Mouse (Mus musculus) limb, embryonic 14.5 days (tissue): ENCODE results near the gene Calml3. TPM values are rescaled to one million over a fixed set of nuclear protein-coding genes. Genes with fewer than 3 reads are reported as not detected.

Source experiments
- ATAC-seq: fragments of 200-750 bp; cut with Nextera tagmentation; 2 replicates; pipeline ENCODE4 v1.8.0; 2017; ENCODE audit warnings: low read depth, moderate number of reproducible peaks, moderate TSS enrichment; ENCODE audit not compliant: low FRiP score
- DNase-seq: peaks from one replicate; pipeline ENCODE4 v3.0.0-alpha.2; 2015; ENCODE audit warnings: low spot score
- H3K27ac ChIP-seq: fragments of 300-500 bp; sonication (generic); replicated peaks from 2 replicates; pipeline ENCODE4 v1.5.1; 2014; ENCODE audit warnings: low read depth, mild to moderate bottlenecking, low read length, moderate library complexity, mixed read lengths
- H3K27me3 ChIP-seq: fragments of 300-500 bp; sonication (generic); 2 replicates; pipeline ENCODE4 v1.6.1; 2014; ENCODE audit warnings: low read length, mixed read lengths; ENCODE audit not compliant: control insufficient read depth, insufficient read depth
- H3K36me3 ChIP-seq: fragments of 300-500 bp; sonication (generic); 2 replicates; pipeline ENCODE4 v1.6.1; 2014; ENCODE audit warnings: mild to moderate bottlenecking, low read length, moderate library complexity, mixed read lengths; ENCODE audit not compliant: control insufficient read depth, insufficient read depth
- H3K4me1 ChIP-seq: fragments of 300-500 bp; sonication (generic); 2 replicates; pipeline ENCODE4 v1.6.1; 2014; ENCODE audit warnings: antibody characterized with exemption, low read length, mixed read lengths; ENCODE audit not compliant: control insufficient read depth, insufficient read depth
- H3K4me2 ChIP-seq: fragments of 300-500 bp; sonication (generic); replicated peaks from 2 replicates; pipeline ENCODE4 v1.6.1; 2014; ENCODE audit warnings: low read depth, mild to moderate bottlenecking, low read length, moderate library complexity; ENCODE audit not compliant: severe bottlenecking
- H3K4me3 ChIP-seq: fragments of 300-500 bp; sonication (generic); replicated peaks from 2 replicates; pipeline ENCODE4 v1.5.1; 2014; ENCODE audit warnings: low read length
- H3K9ac ChIP-seq: fragments of 300-500 bp; sonication (generic); 2 replicates; pipeline ENCODE4 v1.6.1; 2014; ENCODE audit warnings: mild to moderate bottlenecking, low read depth, low read length, moderate library complexity; ENCODE audit not compliant: severe bottlenecking
- H3K9me3 ChIP-seq: fragments of 300-500 bp; sonication (generic); 2 replicates; pipeline ENCODE4 v1.6.1; 2016; ENCODE audit warnings: low read length; ENCODE audit not compliant: control insufficient read depth
- POLR2A ChIP-seq: fragments of 200-500 bp; IDR thresholded peaks from 2 replicates; pipeline ENCODE4 v1.8.0; 2012; ENCODE audit warnings: inconsistent platforms, mild to moderate bottlenecking, moderate library complexity, borderline replicate concordance; ENCODE audit not compliant: insufficient read depth, insufficient read length; ENCODE audit errors: extremely low read depth
- WGBS: fragments of 180-500 bp; shearing (Covaris S2); extraction: QIAGEN DNeasy Blood & Tissue Kit; methylation state at CpG from one replicate; pipeline ENCODE4 v1.1.7; 2014; 5-methylcytosine and 5-hydroxymethylcytosine counted together
- polyA plus RNA-seq, 2 experiments: library from polyadenylated mRNA; depleted of rRNA in 1 of 2; stranded (reverse) in 1 of 2; unstranded in 1 of 2; fragments of >200 nt; fragmentation: Nextera tagmentation in 1 of 2; extraction: Ambion mirVana in 1 of 2; gene quantifications; 2 replicates each; pipeline versions ENCODE4 v1.2.1 to v1.2.3; 2012 to 2014

The Calml3 gene
- polyA plus RNA-seq, 2 experiments: 7.4 to 12.7 TPM

GRCm38 (mm10) chr13:3798751-3799150 is 5.4 kb downstream of the Calml3 start:
- H3K27me3 ChIP-seq: no peaks in the 10 kb centered on the region
- no peak overlapping the region for H3K4me2 ChIP-seq
- no peak for TF ChIP-seq POLR2A
- H3K4me1 ChIP-seq: peaks cover 15% of the 10 kb centered on the region; the same call in 1 of the 2 replicates
- no peak for DNase-seq
- no peaks in the 10 kb centered on the region for H3K36me3 ChIP-seq
- no peak for ATAC-seq
- H3K9me3 ChIP-seq: no peaks in the 10 kb centered on the region
- no peak overlapping the region for H3K4me3 ChIP-seq
- H3K27ac ChIP-seq: no peak overlapping the region
- H3K9ac ChIP-seq: no peak overlapping the region

DNA sequence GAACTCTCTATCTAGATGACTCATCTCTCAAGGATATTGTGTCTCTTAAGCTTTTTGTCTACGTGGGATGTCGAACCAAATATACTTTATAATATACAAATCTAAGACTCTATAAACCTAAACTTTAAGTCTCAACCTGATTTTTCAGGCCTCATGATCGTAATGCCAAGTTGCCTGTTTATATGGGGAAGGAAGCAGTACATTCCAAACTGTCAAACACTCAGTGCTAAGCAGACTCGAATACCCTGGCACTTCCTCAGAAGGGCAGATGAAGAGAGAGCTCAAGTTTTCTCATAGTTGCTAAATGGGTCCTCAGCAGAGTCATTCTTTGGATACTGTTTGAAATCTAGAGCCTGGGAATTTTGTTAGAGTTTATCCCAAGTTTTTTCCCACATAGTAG is 7.5 kb downstream of the Calml3 start:
- Histone ChIP-seq H3K9ac (no peak overlapping the region), H3K36me3 (no peaks in the 10 kb centered on the region), H3K9me3 (no peaks in the 10 kb centered on the region), H3K27me3 (no peaks in the 10 kb centered on the region), H3K4me3 (no peak overlapping the region), H3K4me1 (peaks cover 25% of the 10 kb centered on the region; the same call in 1 of the 2 replicates), H3K4me2 (no peak overlapping the region), H3K27ac (no peak overlapping the region)
- 85% methylated on average over 4 of the region's 4 CpGs for WGBS
- DNase-seq (no peak), ATAC-seq (no peak)
- no peak for TF ChIP-seq POLR2A

- TF ChIP-seq POLR2A: no peak
- DNase-seq (no peak), ATAC-seq (no peak)
- H3K27me3 ChIP-seq: no peaks in the 10 kb centered on the region
- H3K27ac ChIP-seq: no peak overlapping the region
- no peak overlapping the region for H3K4me2 ChIP-seq
- no peak overlapping the region for H3K4me3 ChIP-seq
- H3K9me3 ChIP-seq: no peaks in the 10 kb centered on the region
- 25% methylated on average over 2 of the region's 2 CpGs for WGBS
- H3K9ac ChIP-seq: no peak overlapping the region
- H3K36me3 ChIP-seq: no peaks in the 10 kb centered on the region
- peaks cover 17% of the 10 kb centered on the region; the same call in 1 of the 2 replicates for H3K4me1 ChIP-seq
These were observed 14.6 kb downstream of the Calml3 start for GRCm38 (mm10) chr13:3789531-3789930.

DNA sequence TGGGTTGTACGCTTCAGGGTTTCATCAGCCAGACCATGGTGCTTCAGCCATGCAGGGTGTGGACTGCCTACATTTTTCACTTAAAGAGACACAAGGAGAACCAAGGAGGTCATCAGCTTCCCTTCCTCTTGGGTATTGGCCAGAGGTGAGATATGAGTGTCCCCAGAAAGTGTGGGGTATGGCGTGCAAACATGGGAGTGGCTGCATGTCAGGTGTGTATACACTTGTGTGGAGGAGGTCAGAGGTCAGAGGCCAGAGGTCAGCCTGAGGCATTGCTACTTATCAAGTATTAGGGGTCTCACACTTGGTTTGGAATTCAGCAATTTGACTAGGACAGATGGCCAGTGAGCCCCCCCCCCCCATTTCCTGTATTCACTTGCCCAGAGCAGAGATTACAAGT is 15.5 kb downstream of the Calml3 start:
- no peak overlapping the region for H3K4me3 ChIP-seq
- no peaks in the 10 kb centered on the region for H3K36me3 ChIP-seq
- 93% methylated on average over 2 of the region's 2 CpGs for WGBS
- H3K9ac ChIP-seq: no peak overlapping the region
- no peak overlapping the region for H3K27ac ChIP-seq
- H3K4me2 ChIP-seq: no peak overlapping the region
- H3K4me1 ChIP-seq: peaks cover 17% of the 10 kb centered on the region; the same call in 1 of the 2 replicates
- DNase-seq: no peak
- no peaks in the 10 kb centered on the region for H3K9me3 ChIP-seq
- TF ChIP-seq POLR2A: no peak
- no peaks in the 10 kb centered on the region for H3K27me3 ChIP-seq
- no peak for ATAC-seq

- 87% methylated on average over 3 of the region's 3 CpGs for WGBS
- TF ChIP-seq POLR2A: no peak
These were observed 16.5 kb downstream of the Calml3 start for GRCm38 (mm10) chr13:3787644-3788043.

GRCm38 (mm10) chr13:3787102-3787501 is 17.0 kb downstream of the Calml3 start:
- 22% methylated on average over 4 of the region's 4 CpGs for WGBS
- no peak overlapping the region for H3K27ac ChIP-seq
- H3K27me3 ChIP-seq: no peaks in the 10 kb centered on the region
- H3K4me1 ChIP-seq: peaks cover 9% of the 10 kb centered on the region; the same call in 1 of the 2 replicates
- no peaks in the 10 kb centered on the region for H3K9me3 ChIP-seq
- no peak overlapping the region for H3K9ac ChIP-seq
- H3K36me3 ChIP-seq: no peaks in the 10 kb centered on the region
- no peak overlapping the region for H3K4me3 ChIP-seq
- H3K4me2 ChIP-seq: no peak overlapping the region
- ATAC-seq: no peak
- no peak for DNase-seq
- TF ChIP-seq POLR2A: no peak

More at GRCm38 (mm10) chr13:3787644-3788043, 16.5 kb downstream of the Calml3 start:
- Histone ChIP-seq H3K4me1 (peaks cover 15% of the 10 kb centered on the region; the same call in 1 of the 2 replicates), H3K9ac (no peak overlapping the region), H3K27ac (no peak overlapping the region), H3K9me3 (no peaks in the 10 kb centered on the region), H3K36me3 (no peaks in the 10 kb centered on the region), H3K4me3 (no peak overlapping the region), H3K27me3 (no peaks in the 10 kb centered on the region), H3K4me2 (no peak overlapping the region)
- DNase-seq (no peak), ATAC-seq (no peak)
